Mouse (Mus musculus) right cerebral cortex, postnatal 10 days (tissue): ENCODE data around the gene Exoc4.

Experiments
- DNase-seq, 2 experiments: peaks; one replicate each; pipeline ENCODE4 v3.0.0; 2021; ENCODE audit warnings: low spot score in 2 of 2

Exoc4 gene

DNA sequence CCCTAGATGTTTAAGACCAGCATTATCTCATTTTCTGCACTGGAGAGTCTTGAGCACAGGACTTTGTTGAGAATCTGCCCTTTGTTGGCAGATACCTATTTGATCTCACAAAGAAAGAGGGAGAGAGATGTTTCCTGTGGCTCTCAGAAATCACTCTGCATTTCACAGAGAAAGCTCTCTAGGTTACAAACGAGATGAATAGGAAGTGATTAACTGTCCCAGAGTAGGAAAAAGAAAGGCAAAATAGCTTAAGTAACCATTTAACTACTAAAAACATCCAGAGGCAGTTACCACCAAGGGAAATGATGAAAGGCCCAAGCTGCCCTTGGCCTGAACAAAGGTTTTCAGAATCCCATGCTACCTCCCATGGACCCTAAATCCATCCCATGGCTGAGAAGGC, 754.1 kb downstream of the Exoc4 start:
- no peak for DNase-seq

DNA sequence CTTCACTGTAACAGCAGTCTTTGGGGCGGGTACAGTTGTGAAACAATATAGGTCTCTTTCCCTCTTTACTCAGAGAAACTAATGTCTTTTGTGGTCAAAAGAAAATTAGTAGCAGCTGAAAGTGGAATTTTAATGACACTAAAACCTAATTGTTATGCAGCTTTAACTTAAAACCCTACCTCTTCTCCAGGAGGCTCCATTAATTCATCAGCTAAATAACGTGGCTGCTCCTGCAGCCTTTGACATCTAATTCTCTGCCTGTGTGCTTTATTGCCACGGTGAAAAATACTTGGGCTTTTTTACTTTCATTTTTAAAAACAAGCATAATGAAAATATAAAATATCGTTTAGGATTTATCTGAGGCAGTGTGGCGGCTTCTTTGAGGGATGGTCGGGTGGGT, 764.6 kb downstream of the Exoc4 start:
- DNase-seq, result no peak
